Mouse (Mus musculus) myocyte (in vitro differentiated cells): ENCODE results near the gene Hspg2. TPM values are rescaled to one million over a fixed set of nuclear protein-coding genes. Genes with fewer than 3 reads are reported as not detected.

Source experiments
- H3K27me3 ChIP-seq: one replicate; pipeline ENCODE4 v1.6.1; 2011; ENCODE audit not compliant: control insufficient read depth, insufficient read depth, insufficient read length
- H3K36me3 ChIP-seq: one replicate; pipeline ENCODE4 v1.6.1; 2011; ENCODE audit not compliant: control insufficient read depth, insufficient read depth
- H3K4me2 ChIP-seq: one replicate; pipeline ENCODE4 v1.6.1; 2011; ENCODE audit warnings: low read depth, control low read depth
- H3K4me3 ChIP-seq: one replicate; pipeline ENCODE4 v1.5.1; 2011; ENCODE audit warnings: mild to moderate bottlenecking, control low read depth, moderate library complexity
- H3K79me2 ChIP-seq: one replicate; pipeline ENCODE4 v1.6.1; 2011; ENCODE audit not compliant: control insufficient read depth, insufficient read depth
- H3ac ChIP-seq: one replicate; pipeline ENCODE4 v1.6.1; 2011; ENCODE audit not compliant: control insufficient read depth, insufficient read length
- CEBPB ChIP-seq: IDR thresholded peaks from 2 replicates; pipeline ENCODE4 v1.6.1; 2011; ENCODE audit warnings: mild to moderate bottlenecking, moderate library complexity; ENCODE audit not compliant: poor library complexity, insufficient read depth, severe bottlenecking
- E2F4 ChIP-seq: IDR thresholded peaks from one replicate; pipeline ENCODE4 v1.6.1; 2011; ENCODE audit warnings: mild to moderate bottlenecking, control low read depth, moderate library complexity; ENCODE audit not compliant: insufficient read depth
- MAX ChIP-seq: IDR thresholded peaks from one replicate; pipeline ENCODE4 v1.6.1; 2011; ENCODE audit warnings: low read depth, mild to moderate bottlenecking, control low read depth
- MYOD1 ChIP-seq, 3 experiments: IDR thresholded peaks; one replicate each; pipeline ENCODE4 v1.6.1; 2011; ENCODE audit warnings: control low read depth in 2 of 3, low read depth in 2 of 3, mild to moderate bottlenecking in 2 of 3, moderate library complexity in 1 of 3; ENCODE audit not compliant: insufficient read length in 2 of 3, control insufficient read depth in 1 of 3
- MYOG ChIP-seq, 3 experiments: IDR thresholded peaks; one replicate each; pipeline ENCODE4 v1.6.1; 2011; ENCODE audit warnings: control low read depth in 2 of 3, low read depth in 2 of 3, mild to moderate bottlenecking in 2 of 3; ENCODE audit not compliant: insufficient read length in 2 of 3, control insufficient read depth in 1 of 3, insufficient read depth in 1 of 3
- POLR2A ChIP-seq: IDR thresholded peaks from one replicate; pipeline ENCODE4 v1.6.1; 2011; ENCODE audit warnings: low read depth, mild to moderate bottlenecking, control low read depth, moderate library complexity; ENCODE audit not compliant: insufficient read length
- POLR2AphosphoS2 ChIP-seq: IDR thresholded peaks from one replicate; pipeline ENCODE4 v1.6.1; 2011; ENCODE audit warnings: low read depth, control low read depth; ENCODE audit not compliant: insufficient read length
- REST ChIP-seq: IDR thresholded peaks from one replicate; pipeline ENCODE4 v1.6.1; 2011; ENCODE audit warnings: mild to moderate bottlenecking, control low read depth, moderate library complexity; ENCODE audit not compliant: insufficient read depth, insufficient read length
- SRF ChIP-seq: IDR thresholded peaks from one replicate; pipeline ENCODE4 v1.6.1; 2011; ENCODE audit warnings: low read depth; ENCODE audit not compliant: control insufficient read depth, insufficient read length
- TCF12 ChIP-seq: IDR thresholded peaks from one replicate; pipeline ENCODE4 v1.6.1; 2011; ENCODE audit warnings: mild to moderate bottlenecking, control low read depth; ENCODE audit not compliant: poor library complexity, insufficient read depth, severe bottlenecking
- TCF3 ChIP-seq: IDR thresholded peaks from one replicate; pipeline ENCODE4 v1.6.1; 2011; ENCODE audit warnings: low read depth, control low read depth; ENCODE audit not compliant: insufficient read length
- USF1 ChIP-seq: IDR thresholded peaks from one replicate; pipeline ENCODE4 v1.6.1; 2011; ENCODE audit warnings: low read depth, mild to moderate bottlenecking, control low read depth, moderate library complexity
- polyA plus RNA-seq: library from polyadenylated mRNA; unstranded; fragments of >200 nt; fragmentation: generic; extraction: Trizol; gene quantifications from one replicate; pipeline ENCODE4 v1.2.1, GENCODE M21; 2012; ENCODE audit warnings: missing spikeins

Hspg2 gene
- polyA plus RNA-seq, 1 experiment = 209 TPM

DNA sequence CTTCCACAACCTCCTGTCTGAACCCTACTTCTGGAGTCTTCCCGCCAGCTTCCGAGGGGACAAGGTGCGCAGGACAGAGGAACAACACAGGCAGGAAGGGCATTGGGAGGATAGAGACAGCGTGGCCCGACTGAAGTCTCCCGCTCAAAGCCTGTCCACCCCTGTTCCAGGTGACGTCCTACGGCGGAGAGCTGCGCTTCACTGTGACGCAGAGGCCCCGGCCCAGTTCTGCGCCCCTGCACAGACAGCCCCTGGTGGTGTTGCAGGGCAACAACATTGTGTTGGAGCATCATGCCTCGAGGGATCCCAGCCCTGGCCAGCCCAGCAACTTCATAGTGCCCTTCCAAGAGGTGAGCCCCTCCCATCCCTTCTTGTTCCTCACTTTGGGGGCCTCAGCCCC lies 50.2 kb downstream of the Hspg2 start:
- H3K36me3 ChIP-seq = peaks cover 22% of the 10 kb centered on the region
- no peaks in the 10 kb centered on the region for H3K79me2 ChIP-seq
- H3K4me2 ChIP-seq = no peak overlapping the region
- H3K27me3 ChIP-seq = no peaks in the 10 kb centered on the region
- H3K4me3 ChIP-seq = no peak overlapping the region
- H3ac ChIP-seq = no peak overlapping the region
- TF ChIP-seq MAX = no peak
- no peak for TF ChIP-seq USF1
- no peak for TF ChIP-seq E2F4
- no peak for TF ChIP-seq MYOD1 (IDR thresholded peaks at IDR 0.05; ENCODE audit: control insufficient read depth in 1 of 3, insufficient read length in 2 of 3, low read depth in 2 of 3)
- no peak for TF ChIP-seq CEBPB
- TF ChIP-seq POLR2A = no peak
- TF ChIP-seq TCF12 = no peak
- TF ChIP-seq POLR2AphosphoS2 = no peak
- no peak for TF ChIP-seq TCF3
- TF ChIP-seq MYOG (IDR thresholded peaks at IDR 0.05; ENCODE audit: control insufficient read depth in 1 of 3, insufficient read depth in 1 of 3, insufficient read length in 2 of 3, low read depth in 2 of 3) = no peak
- no peak for TF ChIP-seq REST
- no peak for TF ChIP-seq SRF

GRCm38 (mm10) chr4:137520346-137520745 lies 51.8 kb downstream of the Hspg2 start:
- Histone ChIP-seq H3K4me3 (no peak overlapping the region), H3K79me2 (no peaks in the 10 kb centered on the region), H3K4me2 (no peak overlapping the region), H3K36me3 (peaks cover 26% of the 10 kb centered on the region), H3ac (no peak overlapping the region), H3K27me3 (no peaks in the 10 kb centered on the region)
- TF ChIP-seq MYOG (IDR thresholded peaks at IDR 0.05; ENCODE audit: control insufficient read depth in 1 of 3, insufficient read depth in 1 of 3, insufficient read length in 2 of 3, low read depth in 2 of 3) = no peak
- no peak for TF ChIP-seq POLR2A
- no peak for TF ChIP-seq POLR2AphosphoS2
- TF ChIP-seq MYOD1 (IDR thresholded peaks at IDR 0.05; ENCODE audit: control insufficient read depth in 1 of 3, insufficient read length in 2 of 3, low read depth in 2 of 3) = no peak
- TF ChIP-seq E2F4 = no peak
- no peak for TF ChIP-seq CEBPB
- TF ChIP-seq TCF3 = no peak

DNA sequence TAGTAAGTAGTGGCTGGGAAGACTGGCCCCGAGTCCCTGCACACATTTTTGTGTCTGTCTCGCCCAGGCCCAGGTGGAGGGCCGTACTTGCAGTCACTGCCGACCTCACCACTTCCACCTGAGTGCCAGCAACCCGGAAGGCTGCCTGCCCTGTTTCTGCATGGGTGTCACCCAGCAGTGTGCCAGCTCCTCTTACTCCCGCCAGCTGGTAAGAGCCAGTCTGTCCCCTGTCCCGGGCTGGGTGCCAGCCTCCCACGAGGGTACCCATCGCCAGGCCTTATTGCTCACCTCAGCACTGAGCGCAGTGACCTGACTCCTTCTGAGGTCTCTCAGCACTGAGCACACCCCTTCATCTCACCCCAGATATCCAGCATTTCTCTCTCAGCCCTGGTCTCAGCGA lies 53.4 kb downstream of the Hspg2 start:
- Histone ChIP-seq H3K27me3 (no peaks in the 10 kb centered on the region), H3K79me2 (no peaks in the 10 kb centered on the region), H3K4me2 (no peak overlapping the region), H3K4me3 (no peak overlapping the region), H3K36me3 (peaks cover 23% of the 10 kb centered on the region), H3ac (no peak overlapping the region)
- TF ChIP-seq REST = no peak
- no peak for TF ChIP-seq MAX
- TF ChIP-seq USF1 = no peak
- no peak for TF ChIP-seq MYOD1 (IDR thresholded peaks at IDR 0.05; ENCODE audit: control insufficient read depth in 1 of 3, insufficient read length in 2 of 3, low read depth in 2 of 3)
- TF ChIP-seq MYOG (IDR thresholded peaks at IDR 0.05; ENCODE audit: control insufficient read depth in 1 of 3, insufficient read depth in 1 of 3, insufficient read length in 2 of 3, low read depth in 2 of 3) = no peak

GRCm38 (mm10) chr4:137525426-137525825 lies 56.9 kb downstream of the Hspg2 start:
- Histone ChIP-seq H3ac (no peak overlapping the region), H3K36me3 (peaks cover 44% of the 10 kb centered on the region), H3K79me2 (no peaks in the 10 kb centered on the region), H3K27me3 (no peaks in the 10 kb centered on the region), H3K4me2 (no peak overlapping the region), H3K4me3 (no peak overlapping the region)
- TF ChIP-seq POLR2A (no peak), POLR2AphosphoS2 (no peak), SRF (no peak), MYOG (IDR thresholded peaks at IDR 0.05; ENCODE audit: control insufficient read depth in 1 of 3, insufficient read depth in 1 of 3, insufficient read length in 2 of 3, low read depth in 2 of 3) (no peak), CEBPB (no peak), E2F4 (no peak), TCF3 (no peak), REST (no peak), USF1 (no peak), TCF12 (no peak), MYOD1 (IDR thresholded peaks at IDR 0.05; ENCODE audit: control insufficient read depth in 1 of 3, insufficient read length in 2 of 3, low read depth in 2 of 3) (no peak), MAX (no peak)

DNA sequence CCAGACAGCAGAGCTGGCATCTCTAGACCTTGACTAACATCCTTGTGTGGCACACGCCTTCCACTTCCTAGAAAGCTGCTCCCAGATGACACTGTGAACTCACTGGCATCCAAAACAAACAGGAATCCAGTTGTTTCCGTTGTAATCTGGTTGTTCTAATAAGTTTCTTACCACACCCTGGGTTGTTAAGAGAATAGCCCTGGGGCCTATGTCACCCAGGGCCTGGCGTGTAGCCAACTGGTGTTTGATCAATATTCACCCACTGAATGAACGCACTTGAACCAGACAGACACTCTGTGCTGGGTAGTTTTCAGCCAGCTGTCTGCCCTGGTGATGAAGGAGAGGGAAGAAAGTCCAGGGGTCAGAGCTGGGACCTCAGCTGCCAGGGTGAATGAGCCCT lies 58.8 kb downstream of the Hspg2 start:
- H3K27me3 ChIP-seq = no peaks in the 10 kb centered on the region
- H3K4me3 ChIP-seq = no peak overlapping the region
- H3K36me3 ChIP-seq = peaks cover 36% of the 10 kb centered on the region
- H3K4me2 ChIP-seq = no peak overlapping the region
- H3K79me2 ChIP-seq = no peaks in the 10 kb centered on the region
- no peak overlapping the region for H3ac ChIP-seq
- no peak for TF ChIP-seq MYOD1 (IDR thresholded peaks at IDR 0.05; ENCODE audit: control insufficient read depth in 1 of 3, insufficient read length in 2 of 3, low read depth in 2 of 3)
- TF ChIP-seq POLR2A = no peak
- no peak for TF ChIP-seq POLR2AphosphoS2
